Comparison of ENCODE assay signal across 8 mouse cellular contexts in the genomic region with DNA sequence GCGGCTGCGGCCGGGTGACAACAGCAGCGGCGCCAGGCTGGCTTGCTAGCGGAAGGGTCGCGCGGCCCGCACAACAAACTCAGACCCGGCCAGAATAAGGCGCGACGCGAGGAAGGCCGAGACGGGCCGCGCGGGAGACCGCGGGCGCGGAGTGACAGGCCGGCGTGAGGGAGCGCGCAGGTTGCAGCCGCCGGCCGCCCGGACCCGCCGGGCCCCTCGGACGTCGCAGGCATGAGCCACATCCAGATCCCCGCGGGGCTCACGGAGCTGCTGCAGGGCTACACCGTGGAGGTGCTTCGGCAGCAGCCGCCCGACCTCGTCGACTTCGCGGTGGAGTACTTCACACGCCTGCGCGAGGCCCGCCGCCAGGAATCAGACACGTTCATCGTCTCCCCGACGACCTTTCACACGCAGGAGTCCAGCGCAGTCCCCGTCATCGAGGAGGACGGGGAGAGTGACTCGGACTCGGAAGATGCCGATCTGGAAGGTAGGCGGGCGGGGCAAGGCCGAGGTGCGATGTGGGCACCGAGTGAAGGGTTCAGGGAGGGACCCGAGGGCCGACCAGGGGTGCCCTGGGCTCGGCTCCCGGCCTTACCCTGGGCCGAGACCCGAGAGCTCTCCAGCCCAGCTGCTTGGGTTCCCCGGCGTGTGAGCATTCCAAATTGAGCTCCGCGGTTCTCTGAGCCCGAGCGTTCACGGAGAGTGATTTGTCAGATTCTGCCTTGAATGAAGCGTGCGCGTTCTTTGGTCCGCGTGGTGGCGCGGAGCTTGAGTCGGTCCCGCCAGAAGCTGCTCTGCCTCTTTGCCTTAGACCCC. TPM values are rescaled to one million over a fixed set of nuclear protein-coding genes. Genes with fewer than 3 reads are reported as not detected.
DNase-seq lines count a peak whose midpoint lies in the region; ATAC-seq and TF ChIP-seq lines count a peak whose summit lies in the region.

No protein-coding gene starts in this region.

- H3K36me3 ChIP-seq in embryonic facial prominence, embryonic 12.5 days: no peaks in the 10 kb centered on the region
- H3K36me3 ChIP-seq in kidney, adult 2 months (ENCODE audit: control insufficient read depth, insufficient read depth, low read length): no peaks in the 10 kb centered on the region
- H3K36me3 ChIP-seq in limb, embryonic 14.5 days (ENCODE audit: control insufficient read depth, insufficient read depth, low read length): no peaks in the 10 kb centered on the region
- H3K36me3 ChIP-seq in midbrain, embryonic 15.5 days (replicated peaks): no peaks in the 10 kb centered on the region

- H3K27ac ChIP-seq in embryonic facial prominence, embryonic 12.5 days: peak overlapping the region; percentile 63
- H3K27ac ChIP-seq in kidney, adult 2 months (ENCODE audit: insufficient read depth, low read depth, low read length): peak overlapping the region; percentile 46
- 0 out of 2 replicates have a peak overlapping the region, but pooled peaks have one; percentile 48 for H3K27ac ChIP-seq in limb, embryonic 14.5 days (replicated peaks; ENCODE audit: low read depth, low read length)
- H3K27ac ChIP-seq in midbrain, embryonic 15.5 days: peak overlapping the region; percentile 90

- peaks cover 18% of the 10 kb centered on the region; the same call in 1 of the 2 replicates for H3K4me1 ChIP-seq in embryonic facial prominence, embryonic 12.5 days
- peaks cover 15% of the 10 kb centered on the region; the same call in 1 of the 2 replicates for H3K4me1 ChIP-seq in kidney, adult 2 months (ENCODE audit: control insufficient read depth, insufficient read depth, low read length)
- peaks cover 19% of the 10 kb centered on the region for H3K4me1 ChIP-seq in limb, embryonic 14.5 days (ENCODE audit: control insufficient read depth, insufficient read depth, low read length)
- H3K4me1 ChIP-seq in midbrain, embryonic 15.5 days: peaks cover 45% of the 10 kb centered on the region

- WGBS in embryonic facial prominence, embryonic 12.5 days: under 1% methylated on average over 89 of the region's 92 CpGs
- under 1% methylated on average over 92 of the region's 92 CpGs for WGBS in kidney, adult 2 months
- under 1% methylated on average over 69 of the region's 92 CpGs for WGBS in limb, embryonic 14.5 days
- WGBS in midbrain, embryonic 15.5 days: under 1% methylated on average over 89 of the region's 92 CpGs

- H3K27me3 ChIP-seq in embryonic facial prominence, embryonic 12.5 days: no peaks in the 10 kb centered on the region
- H3K27me3 ChIP-seq in kidney, adult 2 months (replicated peaks; ENCODE audit: control insufficient read depth, insufficient read depth, low read length): no peaks in the 10 kb centered on the region
- H3K27me3 ChIP-seq in limb, embryonic 14.5 days (ENCODE audit: control insufficient read depth, insufficient read depth, low read length): no peaks in the 10 kb centered on the region
- no peaks in the 10 kb centered on the region for H3K27me3 ChIP-seq in midbrain, embryonic 15.5 days (replicated peaks)

- TF ChIP-seq CTCF in kidney, adult 2 months (conservative IDR thresholded peaks at IDR 0.05; ENCODE audit: insufficient read depth, insufficient read length, low read depth, low read length): no peak

- H3K4me2 ChIP-seq in embryonic facial prominence, embryonic 12.5 days (replicated peaks): peak overlapping the region; percentile 95
- H3K4me2 ChIP-seq in limb, embryonic 14.5 days (replicated peaks; ENCODE audit: low read depth, low read length, severe bottlenecking): peak overlapping the region; percentile 89
- peak overlapping the region; percentile 80 for H3K4me2 ChIP-seq in midbrain, embryonic 15.5 days

- no peak for TF ChIP-seq POLR2A in kidney, adult 2 months (IDR thresholded peaks at IDR 0.05; ENCODE audit: low read depth, low read length)
- TF ChIP-seq POLR2A in limb, embryonic 14.5 days (IDR thresholded peaks at IDR 0.05; ENCODE audit: borderline replicate concordance, extremely low read depth, insufficient read depth, insufficient read length): no peak

- H3K4me3 ChIP-seq in embryonic facial prominence, embryonic 12.5 days: peak overlapping the region; percentile 74
- H3K4me3 ChIP-seq in kidney, adult 2 months (ENCODE audit: insufficient read depth, low read depth, low read length): peak overlapping the region; percentile 66
- peak overlapping the region; percentile 82 for H3K4me3 ChIP-seq in limb, embryonic 14.5 days (replicated peaks; ENCODE audit: low read length)
- H3K4me3 ChIP-seq in midbrain, embryonic 15.5 days: peak overlapping the region; percentile 93

- peak; percentile 34 to 69 for DNase-seq in urinary bladder, adult 18-20 months (ENCODE audit: low spot score in 2 of 2)
- no peak for DNase-seq in urinary bladder, postnatal 10 days (ENCODE audit: low spot score)
- DNase-seq in heart, adult 18-20 months: peak; percentile 58 to 79
- DNase-seq in kidney, adult 2 months: peak; percentile 67
- peak; percentile 63 for DNase-seq in limb, embryonic 14.5 days (ENCODE audit: low spot score)
- DNase-seq in spleen, adult 18-20 months: peak; percentile 15 to 54

- peak overlapping the region; percentile 81 for H3K9ac ChIP-seq in embryonic facial prominence, embryonic 12.5 days
- peak overlapping the region; percentile 82 for H3K9ac ChIP-seq in limb, embryonic 14.5 days (ENCODE audit: low read depth, low read length, severe bottlenecking)
- H3K9ac ChIP-seq in midbrain, embryonic 15.5 days: peak overlapping the region; percentile 80

- ATAC-seq in embryonic facial prominence, embryonic 12.5 days (ENCODE audit: insufficient number of reproducible peaks, insufficient read depth, low FRiP score, low TSS enrichment): peak; percentile 85
- ATAC-seq in limb, embryonic 14.5 days (ENCODE audit: low FRiP score, low read depth): peak; percentile 54
- peak; percentile 77 for ATAC-seq in midbrain, embryonic 15.5 days (replicated peaks)

- H3K9me3 ChIP-seq in embryonic facial prominence, embryonic 12.5 days: no peaks in the 10 kb centered on the region
- no peaks in the 10 kb centered on the region for H3K9me3 ChIP-seq in limb, embryonic 14.5 days (ENCODE audit: control insufficient read depth, low read length)
- no peaks in the 10 kb centered on the region for H3K9me3 ChIP-seq in midbrain, embryonic 15.5 days

RNA-seq across cellular contexts. Expression of a gene that starts 3.3 kb away (rescaled TPM):
- 39.4 and 40.0 TPM in 2 replicates for polyA plus RNA-seq in embryonic facial prominence, embryonic 12.5 days (2016; fragmentation: Nextera tagmentation; extraction: Ambion mirVana)
- 10 to 100 TPM; 76.2 to 79.9 TPM for total RNA-seq in heart, adult 18-20 months (2021)
- 19.0 and 19.8 TPM in 2 replicates for polyA plus RNA-seq in kidney, adult 2 months (2012; rRNA removed)
- 18.5 and 20.4 TPM in 2 replicates for polyA plus RNA-seq in limb, embryonic 14.5 days (2012; rRNA removed)
- 33.6 and 34.1 TPM in 2 replicates for polyA plus RNA-seq in limb, embryonic 14.5 days (2014; fragmentation: Nextera tagmentation; extraction: Ambion mirVana)
- 67.7 and 68.4 TPM in 2 replicates for polyA plus RNA-seq in midbrain, embryonic 15.5 days (2015; fragmentation: Nextera tagmentation; extraction: Ambion mirVana)

RNA-seq across cellular contexts. Expression of a gene that starts 30.5 kb away (rescaled TPM):
- 43.1 and 45.7 TPM in 2 replicates for polyA plus RNA-seq in embryonic facial prominence, embryonic 12.5 days (2016; fragmentation: Nextera tagmentation; extraction: Ambion mirVana)
- total RNA-seq in heart, adult 18-20 months (2021): 100 to 1,000 TPM; 214 to 233 TPM
- 34.7 and 42.2 TPM in 2 replicates for polyA plus RNA-seq in kidney, adult 2 months (2012; rRNA removed)
- polyA plus RNA-seq in limb, embryonic 14.5 days (2012; rRNA removed): 16.6 and 20.7 TPM in 2 replicates
- polyA plus RNA-seq in limb, embryonic 14.5 days (2014; fragmentation: Nextera tagmentation; extraction: Ambion mirVana): 28.2 and 29.1 TPM in 2 replicates
- 43.2 and 45.1 TPM in 2 replicates for polyA plus RNA-seq in midbrain, embryonic 15.5 days (2015; fragmentation: Nextera tagmentation; extraction: Ambion mirVana)

RNA-seq across cellular contexts. Expression of a gene that starts 43.2 kb away (rescaled TPM):
- polyA plus RNA-seq in embryonic facial prominence, embryonic 12.5 days (2016; fragmentation: Nextera tagmentation; extraction: Ambion mirVana): 58.1 and 60.1 TPM in 2 replicates
- total RNA-seq in heart, adult 18-20 months (2021): 10 to 100 TPM; 40.6 to 42.7 TPM
- 34.9 and 36.9 TPM in 2 replicates for polyA plus RNA-seq in kidney, adult 2 months (2012; rRNA removed)
- 46.2 and 48.5 TPM in 2 replicates for polyA plus RNA-seq in limb, embryonic 14.5 days (2012; rRNA removed)
- polyA plus RNA-seq in limb, embryonic 14.5 days (2014; fragmentation: Nextera tagmentation; extraction: Ambion mirVana): 35.7 and 39.8 TPM in 2 replicates
- polyA plus RNA-seq in midbrain, embryonic 15.5 days (2015; fragmentation: Nextera tagmentation; extraction: Ambion mirVana): 51.7 and 53.3 TPM in 2 replicates
